Mouse (Mus musculus) forebrain, embryonic 15.5 days (tissue): ENCODE measurements around the gene Tbc1d10c. TPM values are rescaled to one million over a fixed set of nuclear protein-coding genes. Genes with fewer than 3 reads are reported as not detected.
"Not testable (repeated sequence)": the region's sequence is repeated elsewhere in the genome, so short reads cannot be mapped to it uniquely, and the experiment has no call there.

Experiments
- ATAC-seq: fragments of 200-750 bp; cut with Nextera tagmentation; replicated peaks from 2 replicates; pipeline ENCODE4 v1.8.0; 2017; ENCODE audit warnings: mild to moderate bottlenecking, moderate TSS enrichment, moderate library complexity
- H3K27ac ChIP-seq: fragments of 300-500 bp; sonication (generic); replicated peaks from 2 replicates; pipeline ENCODE4 v1.5.1; 2015; ENCODE audit warnings: mild to moderate bottlenecking, inconsistent platforms
- H3K27me3 ChIP-seq: fragments of 300-500 bp; sonication (generic); 2 replicates; pipeline ENCODE4 v1.6.1; 2015; ENCODE audit warnings: inconsistent platforms
- H3K36me3 ChIP-seq: fragments of 300-500 bp; sonication (generic); 2 replicates; pipeline ENCODE4 v1.6.1; 2015; ENCODE audit warnings: mild to moderate bottlenecking, inconsistent platforms
- H3K4me1 ChIP-seq: fragments of 300-500 bp; sonication (generic); 2 replicates; pipeline ENCODE4 v1.6.1; 2015; ENCODE audit warnings: inconsistent platforms
- H3K4me2 ChIP-seq: fragments of 300-500 bp; sonication (generic); replicated peaks from 2 replicates; pipeline ENCODE4 v1.6.1; 2015; ENCODE audit warnings: mild to moderate bottlenecking, inconsistent platforms
- H3K4me3 ChIP-seq: fragments of 300-500 bp; sonication (generic); 2 replicates; pipeline ENCODE4 v1.5.1; 2015; ENCODE audit warnings: mild to moderate bottlenecking, inconsistent platforms
- H3K9ac ChIP-seq: fragments of 300-500 bp; sonication (generic); replicated peaks from 2 replicates; pipeline ENCODE4 v1.6.1; 2015; ENCODE audit warnings: mild to moderate bottlenecking, inconsistent platforms
- H3K9me3 ChIP-seq: fragments of 300-500 bp; sonication (generic); 2 replicates; pipeline ENCODE4 v1.6.1; 2016; ENCODE audit warnings: inconsistent platforms
- WGBS: fragments of 180-500 bp; shearing (Covaris S2); methylation state at CpG from one replicate; pipeline ENCODE4 v1.1.7; 2015; ENCODE audit warnings: mixed read lengths; 5-methylcytosine and 5-hydroxymethylcytosine counted together
- microRNA-seq: library from miRNA; unstranded; fragments of <30 nt; microRNA quantifications from one replicate; pipeline ENCODE4, GENCODE M21; 2016
- polyA plus RNA-seq: library from polyadenylated mRNA; unstranded; fragments of >200 nt; fragmentation: Nextera tagmentation; extraction: Ambion mirVana; gene quantifications from 2 replicates; pipeline ENCODE4 v1.2.1, GENCODE M21; 2015

Gene Tbc1d10c
- polyA plus RNA-seq, 1 experiment from 2014 or later: 0.70 TPM

DNA sequence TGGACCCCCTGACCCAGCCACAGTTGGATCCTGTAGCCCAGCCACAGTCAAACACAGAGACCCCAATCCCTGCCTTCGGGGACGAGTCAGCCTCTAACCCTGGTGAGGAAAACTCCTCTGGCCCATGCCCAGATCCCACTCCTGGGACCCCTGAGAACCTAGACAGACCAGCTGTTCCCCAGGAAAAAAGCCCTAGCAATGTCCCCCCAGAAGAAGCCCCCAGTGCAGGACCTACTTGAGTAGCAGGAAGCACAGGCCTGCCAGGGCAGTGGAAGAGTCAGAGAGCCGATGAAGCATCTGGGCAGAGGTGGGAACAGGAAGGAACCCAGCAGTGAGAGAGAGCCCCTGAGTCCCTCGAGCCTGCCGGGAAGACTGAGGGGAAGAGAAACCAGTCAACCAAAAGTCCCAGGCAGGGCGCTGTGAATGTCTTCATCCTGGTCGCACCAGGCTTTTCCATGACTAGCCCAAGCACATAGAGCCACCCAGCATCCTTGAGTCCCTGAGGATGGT lies 47.3 kb downstream of the Tbc1d10c start, which contains the start of gene Cabp4:
Gene Cabp4, minus strand, starts transcription at position 275 of the 510 bp plus-strand sequence.
- H3K27me3 ChIP-seq: no peaks in the 10 kb centered on the region
- H3K4me3 ChIP-seq: no peak within 1 kb of the TSS
- no peaks in the 10 kb centered on the region for H3K36me3 ChIP-seq
- H3K4me2 ChIP-seq: no peak within 1 kb of the TSS
- peaks cover 9% of the 10 kb centered on the region for H3K4me1 ChIP-seq
- no peaks in the 10 kb centered on the region for H3K9me3 ChIP-seq
- no peak within 1 kb of the TSS for H3K9ac ChIP-seq
- no peak for ATAC-seq
- no peak within 1 kb of the TSS for H3K27ac ChIP-seq
- WGBS: 86% methylated on average over 7 of the region's 7 CpGs

DNA sequence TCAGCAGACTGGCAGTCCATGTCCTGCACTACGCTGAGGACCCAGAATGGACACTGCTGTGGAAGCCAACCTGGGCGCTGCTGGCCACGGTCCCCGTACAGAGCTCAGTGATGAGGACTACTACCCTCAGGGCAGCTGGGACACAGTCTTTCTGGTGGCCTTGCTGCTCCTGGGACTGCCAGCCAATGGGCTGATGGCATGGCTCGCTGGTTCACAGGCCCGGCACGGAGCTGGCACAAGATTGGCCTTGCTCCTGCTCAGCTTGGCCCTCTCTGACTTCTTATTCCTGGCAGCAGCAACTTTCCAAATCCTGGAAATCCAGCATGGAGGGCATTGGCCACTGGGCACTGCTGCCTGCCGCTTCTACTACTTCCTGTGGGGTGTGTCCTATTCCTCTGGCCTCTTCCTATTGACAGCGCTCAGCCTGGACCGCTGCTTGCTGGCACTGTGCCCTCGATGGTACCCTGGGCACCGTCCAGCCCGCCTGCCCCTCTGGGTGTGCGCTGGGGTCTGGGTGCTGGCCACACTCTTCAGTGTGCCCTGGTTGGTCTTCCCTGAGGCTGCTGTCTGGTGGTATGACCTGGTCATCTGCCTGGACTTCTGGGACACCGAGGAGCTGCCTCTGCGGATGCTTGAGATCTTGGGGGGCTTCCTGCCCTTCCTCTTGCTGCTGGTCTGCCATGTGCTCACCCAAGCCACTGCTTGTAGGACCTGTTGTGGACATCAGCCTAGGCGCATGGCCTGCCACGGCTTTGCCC lies 48.5 kb downstream of the Tbc1d10c start:
- Histone ChIP-seq H3K4me3 (no peak overlapping the region), H3K36me3 (no peaks in the 10 kb centered on the region), H3K27me3 (no peaks in the 10 kb centered on the region), H3K4me1 (peaks cover 2% of the 10 kb centered on the region), H3K9ac (no peak overlapping the region), H3K9me3 (no peaks in the 10 kb centered on the region), H3K4me2 (no peak overlapping the region), H3K27ac (no peak overlapping the region)
- no peak for ATAC-seq
- WGBS: 90% methylated on average over 18 of the region's 18 CpGs

DNA sequence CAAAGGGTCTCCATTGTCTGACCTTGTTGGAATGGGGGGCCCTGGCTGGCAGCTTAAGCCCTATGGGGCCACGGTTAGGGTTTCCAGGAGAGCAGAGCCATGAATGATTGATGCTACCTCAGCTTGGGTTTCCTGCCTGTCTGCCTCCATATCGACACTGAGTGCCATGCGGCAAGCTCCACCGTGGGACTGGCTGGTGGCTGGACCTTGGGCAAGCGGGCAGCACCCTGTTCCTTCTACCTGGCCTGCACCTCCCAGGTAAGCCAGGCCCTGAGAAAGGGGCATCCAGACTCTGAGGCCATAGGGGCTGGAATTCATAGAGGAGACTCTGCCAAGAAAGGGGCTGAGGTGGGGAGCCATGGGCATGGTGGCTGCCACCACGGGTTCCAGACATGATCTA lies 50.9 kb downstream of the Tbc1d10c start:
- H3K27me3 ChIP-seq: no peaks in the 10 kb centered on the region
- no peaks in the 10 kb centered on the region for H3K36me3 ChIP-seq
- 83% methylated on average over 6 of the region's 6 CpGs for WGBS
- H3K4me3 ChIP-seq: no peak overlapping the region
- no peak for ATAC-seq
- no peaks in the 10 kb centered on the region for H3K4me1 ChIP-seq
- H3K9me3 ChIP-seq: no peaks in the 10 kb centered on the region
- no peak overlapping the region for H3K9ac ChIP-seq
- no peak overlapping the region for H3K27ac ChIP-seq
- no peak overlapping the region for H3K4me2 ChIP-seq

DNA sequence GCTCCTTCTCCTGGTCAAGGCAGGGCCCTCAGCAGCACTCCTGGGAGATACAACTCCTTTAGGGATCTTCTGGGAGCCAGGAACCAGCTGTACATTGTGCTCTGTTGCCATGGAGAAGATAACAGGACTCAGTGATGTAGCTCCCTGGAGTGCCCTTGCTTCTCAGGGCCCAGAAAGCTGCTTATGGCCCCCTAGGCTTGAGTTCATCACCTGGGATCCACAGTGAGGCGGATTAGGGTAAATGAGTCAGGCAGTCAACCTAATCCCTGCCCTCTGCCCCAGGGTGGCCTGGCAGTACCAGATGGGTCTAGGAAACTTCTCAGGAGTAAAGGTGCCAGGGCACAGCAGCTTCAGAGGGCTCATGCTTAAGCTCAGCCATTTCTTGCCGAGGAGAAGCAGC lies 51.6 kb downstream of the Tbc1d10c start, which contains the start of gene Gpr152:
Gene Gpr152, plus strand, starts transcription at position 342 of the 400 bp plus-strand sequence.
- H3K4me3 ChIP-seq: no peak within 1 kb of the TSS
- no peaks in the 10 kb centered on the region for H3K36me3 ChIP-seq
- no peak within 1 kb of the TSS for H3K9ac ChIP-seq
- ATAC-seq: no peak
- no peaks in the 10 kb centered on the region for H3K9me3 ChIP-seq
- WGBS: 69% methylated on average over 2 of the region's 2 CpGs
- H3K27ac ChIP-seq: no peak within 1 kb of the TSS
- H3K27me3 ChIP-seq: no peaks in the 10 kb centered on the region
- no peaks in the 10 kb centered on the region for H3K4me1 ChIP-seq
- no peak within 1 kb of the TSS for H3K4me2 ChIP-seq

DNA sequence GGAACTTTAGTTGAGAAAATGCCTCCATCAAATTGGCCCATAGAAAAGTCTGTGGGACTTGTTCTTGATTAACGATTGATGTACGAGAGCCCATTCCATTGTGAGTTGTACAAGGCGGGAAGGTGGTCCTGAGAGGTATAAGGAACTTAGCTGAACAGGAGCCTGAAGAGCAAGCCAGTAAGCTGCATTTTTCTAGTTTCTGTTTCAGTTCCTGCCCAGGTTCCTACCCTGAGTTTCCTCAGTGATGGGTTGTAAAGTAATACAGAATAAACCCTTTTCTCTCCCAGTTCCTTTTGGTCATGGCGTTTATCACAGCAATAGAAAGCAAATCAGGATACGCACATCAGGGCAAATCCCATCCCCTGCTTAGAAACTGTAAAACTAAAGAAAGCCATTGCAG lies 53.2 kb downstream of the Tbc1d10c start:
- no peak for ATAC-seq
- peaks cover 2% of the 10 kb centered on the region; the same call in 1 of the 2 replicates for H3K36me3 ChIP-seq
- H3K9me3 ChIP-seq: no peaks in the 10 kb centered on the region
- no peaks in the 10 kb centered on the region for H3K27me3 ChIP-seq
- no peak overlapping the region for H3K4me3 ChIP-seq
- no peak overlapping the region for H3K9ac ChIP-seq
- 73% methylated on average over 5 of the region's 5 CpGs for WGBS
- H3K4me2 ChIP-seq: no peak overlapping the region
- H3K4me1 ChIP-seq: no peaks in the 10 kb centered on the region
- no peak overlapping the region for H3K27ac ChIP-seq

DNA sequence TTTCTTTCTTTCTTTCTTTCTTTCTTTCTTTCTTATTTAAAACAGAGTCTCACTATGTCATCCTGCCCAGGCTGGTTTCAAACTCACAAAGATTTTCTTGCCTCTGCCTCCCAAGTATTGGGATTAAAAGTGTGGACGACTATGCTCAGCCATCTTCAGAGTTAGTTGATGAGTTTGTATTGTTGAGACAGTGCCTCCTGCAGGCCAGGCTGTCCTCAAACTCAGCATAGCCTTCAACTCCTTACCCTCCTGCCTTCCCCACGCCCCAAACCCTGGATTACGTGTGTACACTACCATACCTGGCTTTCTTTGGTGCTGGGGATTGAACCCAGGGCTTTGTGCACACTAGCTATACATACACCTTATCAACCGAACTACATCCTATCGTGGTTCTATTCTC lies 54.6 kb downstream of the Tbc1d10c start:
- no peak for ATAC-seq
- Histone ChIP-seq H3K4me3 (no peak overlapping the region), H3K4me2 (no peak overlapping the region), H3K4me1 (no peaks in the 10 kb centered on the region), H3K36me3 (peaks cover 15% of the 10 kb centered on the region), H3K9me3 (no peaks in the 10 kb centered on the region), H3K27ac (no peak overlapping the region), H3K27me3 (no peaks in the 10 kb centered on the region), H3K9ac (no peak overlapping the region)
- 70% methylated on average over 5 of the region's 5 CpGs for whole genome bisulfite sequencing

DNA sequence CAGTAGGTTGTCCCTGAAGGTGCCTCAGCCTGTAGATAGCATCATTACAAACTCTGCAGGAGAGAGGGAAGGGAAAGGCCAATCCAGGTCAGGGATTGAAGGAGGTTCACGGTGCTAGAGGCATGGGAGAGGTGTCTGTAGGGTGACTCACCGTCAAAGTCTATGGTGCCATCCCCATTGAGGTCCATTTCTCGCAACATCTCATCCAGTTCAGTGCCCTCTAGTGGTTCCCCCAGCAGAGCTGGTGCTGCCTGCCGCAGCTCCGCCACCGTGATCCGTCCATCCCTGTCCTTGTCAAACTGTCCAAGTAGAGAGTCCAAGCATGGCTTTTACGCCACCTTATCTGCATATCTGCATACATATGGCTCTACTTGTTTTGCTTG lies 55.1 kb downstream of the Tbc1d10c start:
- H3K9ac ChIP-seq, H3K4me1 ChIP-seq, H3K4me3 ChIP-seq, H3K4me2 ChIP-seq, H3K27ac ChIP-seq, H3K27me3 ChIP-seq, H3K9me3 ChIP-seq, ATAC-seq: not testable (repeated sequence)
- H3K36me3 ChIP-seq: peaks cover 19% of the 10 kb centered on the region
- WGBS: 26% methylated on average over 8 of the region's 8 CpGs

DNA sequence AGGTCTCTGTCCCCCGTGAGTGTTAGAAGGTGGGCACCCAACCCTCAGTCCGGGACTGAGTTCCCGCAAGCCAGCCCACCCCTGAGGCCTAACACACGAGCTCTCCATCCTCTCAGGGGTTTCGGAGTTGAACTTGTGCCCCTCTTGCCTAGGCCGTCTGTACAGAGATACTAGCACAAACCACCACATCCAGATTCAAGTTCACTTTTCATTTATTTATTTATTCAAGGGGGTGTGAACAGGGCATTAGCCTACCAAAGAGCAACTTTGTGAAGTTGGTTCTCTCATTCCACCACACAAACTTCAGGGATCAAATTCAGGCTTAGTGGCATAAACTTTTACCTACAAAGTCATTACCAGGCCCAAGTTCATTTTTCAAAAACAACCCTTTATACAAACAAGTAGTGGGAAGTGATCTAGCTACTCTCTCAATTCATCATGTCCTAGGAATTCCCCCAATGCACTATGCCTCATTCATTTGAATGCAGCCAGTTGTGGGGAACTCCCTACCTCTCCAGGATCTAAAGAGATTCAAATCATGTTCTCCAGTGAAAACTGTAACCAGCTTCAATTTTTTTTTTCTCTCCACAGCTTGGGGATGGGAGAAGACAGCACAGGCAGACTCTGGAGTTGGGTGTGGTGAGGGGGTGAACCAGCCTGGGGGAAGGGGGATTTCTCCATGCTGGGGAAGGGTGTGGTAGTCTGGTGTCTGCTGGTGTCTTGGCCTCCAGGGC lies 55.7 kb downstream of the Tbc1d10c start:
- not testable (repeated sequence) for H3K9ac ChIP-seq, H3K4me3 ChIP-seq, ATAC-seq, H3K27ac ChIP-seq, H3K4me2 ChIP-seq, H3K27me3 ChIP-seq, H3K9me3 ChIP-seq, H3K4me1 ChIP-seq
- H3K36me3 ChIP-seq: peaks cover 19% of the 10 kb centered on the region
- 86% methylated on average over 6 of the region's 6 CpGs for WGBS

DNA sequence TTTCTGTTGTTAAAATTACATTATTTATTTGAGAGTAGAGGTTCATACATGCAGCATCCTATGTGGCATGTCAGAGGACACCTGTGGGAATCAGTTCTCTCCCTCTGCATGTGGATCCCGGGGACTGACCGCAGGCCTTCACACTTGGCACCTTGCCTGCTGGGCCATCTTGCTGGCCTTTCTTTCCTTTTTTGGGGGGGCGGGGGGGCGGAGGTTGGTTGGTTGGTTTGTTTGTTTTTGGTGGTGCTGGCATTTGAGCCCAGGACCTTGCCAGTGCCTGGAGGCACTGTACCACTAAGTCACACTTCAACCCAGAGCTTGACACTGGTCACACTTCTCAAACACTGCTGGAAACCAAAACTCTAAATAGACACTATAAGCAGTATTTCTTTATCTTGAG lies 56.7 kb downstream of the Tbc1d10c start:
- H3K4me3 ChIP-seq: no peak overlapping the region
- H3K4me1 ChIP-seq: no peaks in the 10 kb centered on the region
- no peak overlapping the region for H3K4me2 ChIP-seq
- H3K9me3 ChIP-seq: no peaks in the 10 kb centered on the region
- no peaks in the 10 kb centered on the region for H3K27me3 ChIP-seq
- ATAC-seq: no peak
- H3K9ac ChIP-seq: no peak overlapping the region
- H3K36me3 ChIP-seq: peaks cover 28% of the 10 kb centered on the region
- no peak overlapping the region for H3K27ac ChIP-seq
- 92% methylated on average over 4 of the region's 4 CpGs for WGBS

Small RNAs within 50 kb of the gene (microRNA-seq; reads per million reads assigned to microRNA genes)
- gene Gm26115: not detected

Other genes with a start within 250 kb of the Tbc1d10c start
- not detected in 2 replicates for gene Aldh3b3, start 232.6 kb downstream of the Tbc1d10c start, polyA plus RNA-seq
- gene Aldh3b2, start 219.0 kb downstream of the Tbc1d10c start, polyA plus RNA-seq: 0.22 and 0.28 TPM in 2 replicates
- 1.3 and 1.4 TPM in 2 replicates for gene Acy3, start 204.7 kb downstream of the Tbc1d10c start, polyA plus RNA-seq
- 0.13 TPM in 1 of 2 replicates, not detected in the other for gene Tbx10, start 198.5 kb downstream of the Tbc1d10c start, polyA plus RNA-seq
- 36.0 and 40.8 TPM in 2 replicates for gene Nudt8, start 190.7 kb downstream of the Tbc1d10c start, polyA plus RNA-seq
- gene Gm49405, start 190.7 kb downstream of the Tbc1d10c start, polyA plus RNA-seq: 6.8 and 7.6 TPM in 2 replicates
- 9.0 and 11.1 TPM in 2 replicates for gene Doc2g, start 188.0 kb downstream of the Tbc1d10c start, polyA plus RNA-seq
- gene Ndufv1, start 178.5 kb downstream of the Tbc1d10c start, polyA plus RNA-seq: 225 and 228 TPM in 2 replicates
- 421 and 426 TPM in 2 replicates for gene Gstp1, start 153.3 kb downstream of the Tbc1d10c start, polyA plus RNA-seq
- gene Gstp2, start 145.3 kb downstream of the Tbc1d10c start, polyA plus RNA-seq: 1.3 and 4.6 TPM in 2 replicates
- gene Gstp3, start 131.7 kb downstream of the Tbc1d10c start, polyA plus RNA-seq: not detected in 2 replicates
- not detected in 2 replicates for gene Cabp2, start 109.7 kb downstream of the Tbc1d10c start, polyA plus RNA-seq
- 82.1 and 83.2 TPM in 2 replicates for gene Cdk2ap2, start 94.1 kb downstream of the Tbc1d10c start, polyA plus RNA-seq
- 40.7 and 47.2 TPM in 2 replicates for gene Pitpnm1, start 91.3 kb downstream of the Tbc1d10c start, polyA plus RNA-seq
- 90.1 and 92.5 TPM in 2 replicates for gene Aip, start 65.4 kb downstream of the Tbc1d10c start, polyA plus RNA-seq
- not detected in 2 replicates for gene Gpr152, start 51.5 kb downstream of the Tbc1d10c start, polyA plus RNA-seq
- gene Cabp4, start 47.3 kb downstream of the Tbc1d10c start, polyA plus RNA-seq: 0.10 and 0.15 TPM in 2 replicates
- gene Coro1b, start 42.7 kb downstream of the Tbc1d10c start, polyA plus RNA-seq: 144 and 145 TPM in 2 replicates
- gene Ptprcap, start 37.7 kb downstream of the Tbc1d10c start, polyA plus RNA-seq: 0.59 and 1.1 TPM in 2 replicates
- 54.1 and 54.6 TPM in 2 replicates for gene Rps6kb2, start 27.9 kb downstream of the Tbc1d10c start, polyA plus RNA-seq
- gene Carns1, start 15.8 kb downstream of the Tbc1d10c start, polyA plus RNA-seq: 3.4 and 4.2 TPM in 2 replicates
- 560 and 578 TPM in 2 replicates for gene Ppp1ca, start 781 bp upstream of the Tbc1d10c start, polyA plus RNA-seq
- 22.6 and 25.2 TPM in 2 replicates for gene Rad9a, start 10.4 kb upstream of the Tbc1d10c start, polyA plus RNA-seq
- gene Clcf1, start 23.0 kb upstream of the Tbc1d10c start, polyA plus RNA-seq: 0.39 and 0.43 TPM in 2 replicates
- gene AC109138.7, start 23.1 kb upstream of the Tbc1d10c start, polyA plus RNA-seq: not detected in 2 replicates
- gene Pold4, start 40.6 kb upstream of the Tbc1d10c start, polyA plus RNA-seq: 17.2 and 18.1 TPM in 2 replicates
- gene Ssh3, start 77.9 kb upstream of the Tbc1d10c start, polyA plus RNA-seq: 5.2 and 6.7 TPM in 2 replicates
- 25.1 and 26.2 TPM in 2 replicates for gene Ankrd13d, start 91.9 kb upstream of the Tbc1d10c start, polyA plus RNA-seq
- 20.5 and 24.9 TPM in 2 replicates for gene Grk2, start 114.9 kb upstream of the Tbc1d10c start, polyA plus RNA-seq
- gene Kdm2a, start 207.0 kb upstream of the Tbc1d10c start, polyA plus RNA-seq: 40.3 and 43.3 TPM in 2 replicates
- gene Rhod, start 248.1 kb upstream of the Tbc1d10c start, polyA plus RNA-seq: 5.1 and 5.6 TPM in 2 replicates